Mouse (Mus musculus): ENCODE data around the gene Actr2. TPM values are rescaled to one million over a fixed set of nuclear protein-coding genes. Genes with fewer than 3 reads are reported as not detected.

The Actr2 gene
- polyA plus RNA-seq, 1 experiment = 130 TPM

- Histone ChIP-seq H3K4me3 (ENCODE audit: insufficient read depth, low read length) (no peak overlapping the region), H3K4me1 (ENCODE audit: control insufficient read depth, insufficient read depth, low read length) (peaks cover 1% of the 10 kb centered on the region; the same call in 1 of the 2 replicates), H3K27ac (ENCODE audit: insufficient read depth, low read length) (no peak overlapping the region)
- TF ChIP-seq CTCF (IDR thresholded peaks at IDR 0.05; ENCODE audit: extremely low read depth, insufficient read depth, low read length) (no peak), POLR2A (IDR thresholded peaks at IDR 0.05; ENCODE audit: extremely low read depth, insufficient read depth, low read length) (no peak)
These were observed 55.3 kb downstream of the Actr2 start for GRCm38 (mm10) chr11:20057429-20057828.

- Histone ChIP-seq H3K27ac (ENCODE audit: insufficient read depth, low read length) (no peak overlapping the region), H3K4me1 (ENCODE audit: control insufficient read depth, insufficient read depth, low read length) (peaks cover 1% of the 10 kb centered on the region; the same call in 1 of the 2 replicates), H3K4me3 (ENCODE audit: insufficient read depth, low read length) (no peak overlapping the region)
- no peak for TF ChIP-seq POLR2A (IDR thresholded peaks at IDR 0.05; ENCODE audit: extremely low read depth, insufficient read depth, low read length)
- TF ChIP-seq CTCF (IDR thresholded peaks at IDR 0.05; ENCODE audit: extremely low read depth, insufficient read depth, low read length) = no peak
These were observed 56.5 kb downstream of the Actr2 start for GRCm38 (mm10) chr11:20056168-20056567.

GRCm38 (mm10) chr11:20054617-20055016 lies 58.1 kb downstream of the Actr2 start:
- H3K4me3 ChIP-seq (ENCODE audit: insufficient read depth, low read length) = no peak overlapping the region
- TF ChIP-seq CTCF (IDR thresholded peaks at IDR 0.05; ENCODE audit: extremely low read depth, insufficient read depth, low read length) (no peak), POLR2A (IDR thresholded peaks at IDR 0.05; ENCODE audit: extremely low read depth, insufficient read depth, low read length) (no peak)
- no peak overlapping the region for H3K27ac ChIP-seq (ENCODE audit: insufficient read depth, low read length)
- H3K4me1 ChIP-seq (ENCODE audit: control insufficient read depth, insufficient read depth, low read length) = peaks cover 1% of the 10 kb centered on the region; the same call in 1 of the 2 replicates

DNA sequence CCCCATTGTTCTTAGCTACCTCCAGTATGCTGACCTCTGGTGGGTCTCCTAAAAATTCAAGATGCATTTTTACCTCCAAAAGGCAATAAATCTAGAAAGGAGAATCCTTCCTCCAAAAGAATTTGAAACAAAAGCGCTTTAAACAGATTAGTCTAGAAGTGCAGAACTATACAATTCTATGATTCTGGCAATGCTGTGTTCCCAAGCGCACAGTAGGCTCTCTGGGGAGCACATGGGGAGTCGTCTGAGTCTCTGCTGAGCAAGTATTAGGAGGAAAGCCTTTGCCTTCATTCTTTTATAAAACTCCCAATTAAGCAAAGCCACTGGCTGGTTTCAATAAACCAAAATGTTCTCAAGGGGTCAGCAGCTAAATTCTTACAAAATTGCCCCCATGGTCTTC lies 58.8 kb downstream of the Actr2 start:
- no peak for TF ChIP-seq POLR2A (IDR thresholded peaks at IDR 0.05; ENCODE audit: extremely low read depth, insufficient read depth, low read length)
- no peak for TF ChIP-seq CTCF (IDR thresholded peaks at IDR 0.05; ENCODE audit: extremely low read depth, insufficient read depth, low read length)
- H3K27ac ChIP-seq (ENCODE audit: insufficient read depth, low read length) = no peak overlapping the region
- no peak overlapping the region for H3K4me3 ChIP-seq (ENCODE audit: insufficient read depth, low read length)
- peaks cover 1% of the 10 kb centered on the region; the same call in 1 of the 2 replicates for H3K4me1 ChIP-seq (ENCODE audit: control insufficient read depth, insufficient read depth, low read length)

DNA sequence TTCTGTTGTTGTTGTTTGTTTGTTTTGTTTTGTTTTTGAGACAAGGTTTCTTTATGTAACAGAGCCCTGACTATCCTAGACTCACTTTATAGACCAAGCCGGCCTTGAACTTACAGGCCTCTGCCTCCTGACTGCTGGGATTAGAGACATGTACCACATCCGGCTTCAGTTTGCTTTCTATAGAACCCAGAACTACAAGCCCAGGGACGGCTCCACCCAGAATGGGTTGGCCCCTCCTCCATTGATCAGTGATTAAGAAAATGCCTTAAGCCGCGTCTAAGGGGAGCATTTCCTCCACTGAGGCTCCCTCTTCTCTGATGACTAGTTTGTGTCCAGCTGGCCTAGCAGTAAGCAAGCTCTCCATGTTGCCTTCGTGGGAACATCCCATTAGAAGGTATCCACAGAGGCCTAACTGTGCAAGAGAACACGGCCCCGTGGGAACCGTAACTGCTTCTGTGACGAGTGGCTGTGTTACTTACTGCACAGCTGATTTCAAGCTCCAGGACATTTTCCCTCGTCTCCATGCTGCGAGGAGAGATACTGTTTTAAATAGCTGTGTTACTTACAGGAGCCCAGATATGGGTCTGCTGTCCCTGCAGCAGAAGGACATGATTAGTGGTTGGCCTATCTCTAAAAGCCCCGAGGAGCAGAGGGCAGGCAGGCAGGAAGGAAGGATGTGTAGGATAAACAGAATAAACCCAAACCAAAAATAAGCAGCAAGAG lies 59.7 kb downstream of the Actr2 start:
- no peak overlapping the region for H3K4me3 ChIP-seq (ENCODE audit: insufficient read depth, low read length)
- TF ChIP-seq CTCF (IDR thresholded peaks at IDR 0.05; ENCODE audit: extremely low read depth, insufficient read depth, low read length) (no peak), POLR2A (IDR thresholded peaks at IDR 0.05; ENCODE audit: extremely low read depth, insufficient read depth, low read length) (no peak)
- H3K4me1 ChIP-seq (ENCODE audit: control insufficient read depth, insufficient read depth, low read length) = peaks cover 1% of the 10 kb centered on the region; the same call in 1 of the 2 replicates
- H3K27ac ChIP-seq (ENCODE audit: insufficient read depth, low read length) = no peak overlapping the region

DNA sequence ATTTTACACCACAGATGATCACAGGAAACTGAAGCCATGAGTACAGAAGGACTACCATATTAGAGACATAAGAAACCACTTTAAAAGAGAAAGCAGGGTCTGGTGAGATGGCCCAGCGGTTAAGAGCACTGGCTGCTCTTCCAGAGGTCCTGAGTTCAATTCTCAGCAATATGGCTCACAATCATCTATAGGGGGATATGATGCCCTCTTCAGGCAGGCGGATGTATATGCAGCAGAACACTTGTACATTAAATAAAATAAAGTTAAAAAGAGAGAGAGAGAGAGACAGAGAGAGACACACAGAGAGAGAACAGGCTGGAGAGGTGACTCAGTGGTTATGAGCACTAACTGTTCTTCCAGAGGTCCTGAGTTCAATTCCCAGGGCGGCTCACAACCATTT lies 67.1 kb downstream of the Actr2 start:
- TF ChIP-seq POLR2A (IDR thresholded peaks at IDR 0.05; ENCODE audit: extremely low read depth, insufficient read depth, low read length) = no peak
- TF ChIP-seq CTCF (IDR thresholded peaks at IDR 0.05; ENCODE audit: extremely low read depth, insufficient read depth, low read length) = no peak
- Histone ChIP-seq H3K4me1 (ENCODE audit: control insufficient read depth, insufficient read depth, low read length) (peaks cover 8% of the 10 kb centered on the region), H3K27ac (ENCODE audit: insufficient read depth, low read length) (no peak overlapping the region), H3K4me3 (ENCODE audit: insufficient read depth, low read length) (no peak overlapping the region)

DNA sequence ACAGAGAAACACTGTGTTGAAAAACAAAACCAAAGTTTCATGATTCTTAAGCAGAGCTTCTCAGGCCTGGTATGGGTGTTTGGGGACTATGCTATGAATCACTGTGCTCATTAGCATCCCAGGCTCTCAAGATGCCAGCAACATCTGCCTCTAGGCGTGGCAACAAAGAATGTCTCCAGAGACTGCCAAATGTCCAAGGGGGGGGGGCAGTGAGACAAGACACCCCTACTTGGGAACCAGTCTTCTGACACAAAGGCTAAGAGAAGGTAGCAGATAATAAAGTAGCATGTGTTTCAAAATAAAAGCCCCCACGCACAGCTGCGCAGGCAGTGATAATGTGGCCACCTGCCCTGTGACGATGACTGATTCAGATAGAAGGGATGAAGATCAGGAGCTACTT lies 69.5 kb downstream of the Actr2 start:
- Histone ChIP-seq H3K4me1 (ENCODE audit: control insufficient read depth, insufficient read depth, low read length) (peaks cover 10% of the 10 kb centered on the region), H3K27ac (ENCODE audit: insufficient read depth, low read length) (peak overlapping the region; percentile 8; the same call in 1 of the 2 replicates), H3K4me3 (ENCODE audit: insufficient read depth, low read length) (no peak overlapping the region)
- no peak for TF ChIP-seq POLR2A (IDR thresholded peaks at IDR 0.05; ENCODE audit: extremely low read depth, insufficient read depth, low read length)
- TF ChIP-seq CTCF (IDR thresholded peaks at IDR 0.05; ENCODE audit: extremely low read depth, insufficient read depth, low read length) = no peak

GRCm38 (mm10) chr11:20042106-20042505 lies 70.6 kb downstream of the Actr2 start:
- Histone ChIP-seq H3K4me1 (ENCODE audit: control insufficient read depth, insufficient read depth, low read length) (peaks cover 14% of the 10 kb centered on the region), H3K4me3 (ENCODE audit: insufficient read depth, low read length) (no peak overlapping the region), H3K27ac (ENCODE audit: insufficient read depth, low read length) (peak overlapping the region; percentile 86)
- no peak for TF ChIP-seq POLR2A (IDR thresholded peaks at IDR 0.05; ENCODE audit: extremely low read depth, insufficient read depth, low read length)
- no peak for TF ChIP-seq CTCF (IDR thresholded peaks at IDR 0.05; ENCODE audit: extremely low read depth, insufficient read depth, low read length)

GRCm38 (mm10) chr11:20041164-20041920 lies 71.4 kb downstream of the Actr2 start:
- peak overlapping the region; percentile 86 for H3K27ac ChIP-seq (ENCODE audit: insufficient read depth, low read length)

More at GRCm38 (mm10) chr11:20041164-20041920, 71.4 kb downstream of the Actr2 start:
- H3K4me3 ChIP-seq (ENCODE audit: insufficient read depth, low read length) = no peak overlapping the region
- TF ChIP-seq CTCF (IDR thresholded peaks at IDR 0.05; ENCODE audit: extremely low read depth, insufficient read depth, low read length) (no peak), POLR2A (IDR thresholded peaks at IDR 0.05; ENCODE audit: extremely low read depth, insufficient read depth, low read length) (no peak)
- H3K4me1 ChIP-seq (ENCODE audit: control insufficient read depth, insufficient read depth, low read length) = peaks cover 14% of the 10 kb centered on the region

Data from cortical plate, adult 2 months (tissue).